In genomic region chr2:95231739-95232134, GRCm38 (mm10) we compare ENCODE assay signal across 14 mouse cellular contexts.
DNase-seq lines count a peak whose midpoint lies in the region; ATAC-seq lines count a peak whose summit lies in the region.
"Had no signal": no experiment of that assay in that cellular context is flagged by ENCODE, and none has a peak within 500 bp of the region (broad histone marks: within the 10 kb centered on the region; RNA-seq: fewer than 3 reads in every experiment).

No protein-coding gene starts in this region.

- DNase-seq in frontal cortex, postnatal 36 days (ENCODE audit: low spot score in 2 of 2) = no peak
- DNase-seq in embryonic facial prominence, embryonic 14.5 days (ENCODE audit: low spot score) = no peak
- DNase-seq in embryo, embryonic 11 days = no peak
- no peak for DNase-seq in adrenal gland, adult (ENCODE audit: inconsistent age in 2 of 2, low spot score in 1 of 2)
- no peak for DNase-seq in thymus, postnatal 4 days
- DNase-seq: gastrocnemius, postnatal 25 days; thymus, postnatal 36 days had no signal

- WGBS in embryonic facial prominence, embryonic 14.5 days = 26% methylated on average over 9 of the region's 9 CpGs
- 29% methylated on average over 9 of the region's 9 CpGs for WGBS in hindbrain, embryonic 13.5 days
- 32% methylated on average over 9 of the region's 9 CpGs for WGBS in midbrain, embryonic 13.5 days

- no peaks in the 10 kb centered on the region for H3K4me1 ChIP-seq in embryonic facial prominence, embryonic 14.5 days (ENCODE audit: control insufficient read depth, insufficient read depth, low read length)
- H3K4me1 ChIP-seq in hindbrain, embryonic 13.5 days (replicated peaks) = peaks cover 13% of the 10 kb centered on the region
- H3K4me1 ChIP-seq in midbrain, embryonic 13.5 days (replicated peaks) = peaks cover 8% of the 10 kb centered on the region

- no peaks in the 10 kb centered on the region for H3K36me3 ChIP-seq in embryonic facial prominence, embryonic 14.5 days (ENCODE audit: control insufficient read depth, insufficient read depth, low read length)
- H3K36me3 ChIP-seq in hindbrain, embryonic 13.5 days = no peaks in the 10 kb centered on the region
- no peaks in the 10 kb centered on the region for H3K36me3 ChIP-seq in midbrain, embryonic 13.5 days
- H3K36me3 ChIP-seq: heart, embryonic 15.5 days had no signal

- ATAC-seq in frontal cortex, adult (ENCODE audit: low TSS enrichment) = peak; percentile 57
- no peak for ATAC-seq in embryonic facial prominence, embryonic 14.5 days (ENCODE audit: low read depth)
- ATAC-seq in hindbrain, embryonic 13.5 days (ENCODE audit: low FRiP score) = peak; percentile 60
- peak; percentile 8; the same call in 1 of the 2 replicates for ATAC-seq in midbrain, embryonic 13.5 days

- no peaks in the 10 kb centered on the region for H3K9me3 ChIP-seq in embryonic facial prominence, embryonic 14.5 days (ENCODE audit: control insufficient read depth, low read length)
- H3K9me3 ChIP-seq in hindbrain, embryonic 13.5 days = no peaks in the 10 kb centered on the region
- no peaks in the 10 kb centered on the region for H3K9me3 ChIP-seq in midbrain, embryonic 13.5 days
- H3K9me3 ChIP-seq: heart, embryonic 15.5 days had no signal

- no peak overlapping the region for H3K27ac ChIP-seq in embryonic facial prominence, embryonic 14.5 days (replicated peaks; ENCODE audit: low read depth, low read length)
- H3K27ac ChIP-seq in hindbrain, embryonic 13.5 days = no peak overlapping the region
- no peak overlapping the region for H3K27ac ChIP-seq in midbrain, embryonic 13.5 days
- H3K27ac ChIP-seq: heart, embryonic 15.5 days; left cerebral cortex, adult 2 months; stomach, postnatal 0 days had no signal

- no peaks in the 10 kb centered on the region for H3K27me3 ChIP-seq in embryonic facial prominence, embryonic 14.5 days (replicated peaks; ENCODE audit: control insufficient read depth, insufficient read depth, low read length)
- no peaks in the 10 kb centered on the region for H3K27me3 ChIP-seq in hindbrain, embryonic 13.5 days
- no peaks in the 10 kb centered on the region for H3K27me3 ChIP-seq in midbrain, embryonic 13.5 days
- H3K27me3 ChIP-seq: heart, embryonic 15.5 days; Patski had no signal

- H3K4me2 ChIP-seq in embryonic facial prominence, embryonic 14.5 days (ENCODE audit: low read depth, low read length) = 0 out of 2 replicates have a peak overlapping the region, but pooled peaks have one; percentile 50
- peak overlapping the region; percentile 56; the same call in 1 of the 2 replicates for H3K4me2 ChIP-seq in hindbrain, embryonic 13.5 days
- H3K4me2 ChIP-seq in midbrain, embryonic 13.5 days (replicated peaks) = peak overlapping the region; percentile 59

- no peak overlapping the region for H3K9ac ChIP-seq in embryonic facial prominence, embryonic 14.5 days (ENCODE audit: low read depth, low read length)
- H3K9ac ChIP-seq in hindbrain, embryonic 13.5 days = no peak overlapping the region
- no peak overlapping the region for H3K9ac ChIP-seq in midbrain, embryonic 13.5 days (replicated peaks)
- H3K9ac ChIP-seq: heart, embryonic 15.5 days had no signal

- no peak overlapping the region for H3K4me3 ChIP-seq in embryonic facial prominence, embryonic 14.5 days (ENCODE audit: low read depth, low read length)
- no peak overlapping the region for H3K4me3 ChIP-seq in hindbrain, embryonic 13.5 days
- H3K4me3 ChIP-seq in midbrain, embryonic 13.5 days (replicated peaks) = no peak overlapping the region
